In genomic region chr3:105404077-105404446, GRCm38 (mm10) we compare ENCODE assay signal across 10 mouse cellular contexts. TPM values are rescaled to one million over a fixed set of nuclear protein-coding genes. Genes with fewer than 3 reads are reported as not detected.
DNase-seq lines count a peak whose midpoint lies in the region; ATAC-seq and TF ChIP-seq lines count a peak whose summit lies in the region.
"Had no signal": no experiment of that assay in that cellular context is flagged by ENCODE, and none has a peak within 500 bp of the region (broad histone marks: within the 10 kb centered on the region; RNA-seq: fewer than 3 reads in every experiment).

No protein-coding gene starts in this region.

- no peaks in the 10 kb centered on the region for H3K27me3 ChIP-seq in embryonic facial prominence, embryonic 11.5 days (ENCODE audit: control insufficient read depth, insufficient read depth, low read length)
- H3K27me3 ChIP-seq in embryonic facial prominence, embryonic 10.5 days (replicated peaks; ENCODE audit: low read depth, poor library complexity, severe bottlenecking) = no peaks in the 10 kb centered on the region
- no peaks in the 10 kb centered on the region for H3K27me3 ChIP-seq in lung, postnatal 0 days (replicated peaks; ENCODE audit: insufficient read depth, low read length)

- no peaks in the 10 kb centered on the region for H3K4me1 ChIP-seq in embryonic facial prominence, embryonic 11.5 days (ENCODE audit: control insufficient read depth, insufficient read depth, low read length)
- H3K4me1 ChIP-seq in embryonic facial prominence, embryonic 10.5 days = peaks cover 14% of the 10 kb centered on the region
- H3K4me1 ChIP-seq in lung, postnatal 0 days (ENCODE audit: insufficient read depth, low read depth, low read length) = no peaks in the 10 kb centered on the region; the same call in 1 of the 2 replicates

- no peaks in the 10 kb centered on the region for H3K9me3 ChIP-seq in embryonic facial prominence, embryonic 11.5 days (replicated peaks; ENCODE audit: control insufficient read depth, low read length)
- no peaks in the 10 kb centered on the region for H3K9me3 ChIP-seq in embryonic facial prominence, embryonic 10.5 days
- H3K9me3 ChIP-seq in lung, postnatal 0 days (ENCODE audit: low read length) = no peaks in the 10 kb centered on the region

- H3K4me3 ChIP-seq in embryonic facial prominence, embryonic 11.5 days (ENCODE audit: low read depth, low read length) = no peak overlapping the region
- H3K4me3 ChIP-seq in embryonic facial prominence, embryonic 10.5 days = no peak overlapping the region
- no peak overlapping the region for H3K4me3 ChIP-seq in lung, postnatal 0 days (ENCODE audit: low read depth, low read length)
- H3K4me3 ChIP-seq in left cerebral cortex, adult 2 months = no peak overlapping the region

- DNase-seq in embryonic facial prominence, embryonic 11.5 days (ENCODE audit: low spot score) = no peak
- DNase-seq in embryonic facial prominence, embryonic 10.5 days (ENCODE audit: low spot score) = no peak
- no peak for DNase-seq in lung, postnatal 0 days (ENCODE audit: low spot score)
- no peak for DNase-seq in lung, adult 18-20 months
- peak; percentile 16 for DNase-seq in heart, postnatal 25 days (ENCODE audit: low spot score)
- peak; percentile 68 for DNase-seq in ovary, postnatal 36 days (ENCODE audit: low spot score)
- DNase-seq in left cerebral cortex, adult 2 months (ENCODE audit: extremely low spot score in 1 of 2, low spot score in 2 of 2) = no peak
- DNase-seq in gastrocnemius, adult 18-20 months (ENCODE audit: low spot score) = no peak

- H3K27ac ChIP-seq in embryonic facial prominence, embryonic 11.5 days (replicated peaks; ENCODE audit: low read depth, low read length) = no peak overlapping the region
- H3K27ac ChIP-seq in embryonic facial prominence, embryonic 10.5 days (replicated peaks) = no peak overlapping the region
- no peak overlapping the region for H3K27ac ChIP-seq in lung, postnatal 0 days (ENCODE audit: low read length)
- no peak overlapping the region for H3K27ac ChIP-seq in left cerebral cortex, adult 2 months
- H3K27ac ChIP-seq: liver, embryonic 14.5 days had no signal

- 83% methylated on average over 4 of the region's 4 CpGs for WGBS in embryonic facial prominence, embryonic 11.5 days
- 88% methylated on average over 4 of the region's 4 CpGs for WGBS in embryonic facial prominence, embryonic 10.5 days
- 23% methylated on average over 4 of the region's 4 CpGs for WGBS in lung, postnatal 0 days

- H3K9ac ChIP-seq in embryonic facial prominence, embryonic 11.5 days (replicated peaks; ENCODE audit: low read length) = no peak overlapping the region
- H3K9ac ChIP-seq in lung, postnatal 0 days (replicated peaks; ENCODE audit: low read depth) = no peak overlapping the region
- H3K9ac ChIP-seq: liver, embryonic 14.5 days had no signal

- H3K36me3 ChIP-seq in embryonic facial prominence, embryonic 11.5 days (replicated peaks; ENCODE audit: control insufficient read depth, insufficient read depth, low read depth, low read length) = no peaks in the 10 kb centered on the region
- H3K36me3 ChIP-seq in embryonic facial prominence, embryonic 10.5 days (replicated peaks) = no peaks in the 10 kb centered on the region
- no peaks in the 10 kb centered on the region for H3K36me3 ChIP-seq in lung, postnatal 0 days (ENCODE audit: insufficient read depth, low read length)

- no peak for TF ChIP-seq EP300 in lung, postnatal 0 days (IDR thresholded peaks at IDR 0.05)

- intact Hi-C loops in heart, postnatal 25 days (cut with DNase I) = no loop called here
- intact Hi-C loops in left cerebral cortex, adult 2 months (cut with DNase I) = no loop called here

- no peak overlapping the region for H3K4me2 ChIP-seq in embryonic facial prominence, embryonic 11.5 days (ENCODE audit: low read depth, low read length)
- no peak overlapping the region for H3K4me2 ChIP-seq in lung, postnatal 0 days (replicated peaks; ENCODE audit: low read depth, low read length)

- no peak for TF ChIP-seq CTCF in lung, postnatal 0 days (IDR thresholded peaks at IDR 0.05)
- TF ChIP-seq CTCF in left cerebral cortex, adult 2 months (IDR thresholded peaks at IDR 0.05) = no peak

- ATAC-seq in embryonic facial prominence, embryonic 11.5 days (replicated peaks; ENCODE audit: insufficient number of reproducible peaks, low FRiP score, low TSS enrichment, low read depth) = 0 out of 2 replicates have a peak, but pooled peaks have one; percentile 20
- 0 out of 2 replicates have a peak, but pooled peaks have one; percentile 17 for ATAC-seq in lung, postnatal 0 days
- ATAC-seq: activated CD4-positive, CD25-positive, alpha-beta regulatory T cell, adult 4 months had no signal

RNA-seq across cellular contexts. Expression of gene Kcnd3, which starts 48.1 kb away (rescaled TPM):
- polyA plus RNA-seq in embryonic facial prominence, embryonic 11.5 days (2014; fragmentation: Nextera tagmentation; extraction: Ambion mirVana) = 0.53 and 0.59 TPM in 2 replicates
- 0.19 and 0.57 TPM in 2 replicates for polyA plus RNA-seq in embryonic facial prominence, embryonic 10.5 days (2016; fragmentation: Nextera tagmentation; extraction: Ambion mirVana)
- 0.13 TPM in 2 replicates for polyA plus RNA-seq in lung, postnatal 0 days (2015; fragmentation: Nextera tagmentation; extraction: Ambion mirVana)
- 1 to 10 TPM; 8.0 to 9.4 TPM for total RNA-seq in heart, postnatal 25 days (2021)
- total RNA-seq in left cerebral cortex, adult 2 months (2021) = 10 to 100 TPM; 60.0 to 62.0 TPM
- under 1 TPM; 0.05 to 0.14 TPM for total RNA-seq in gastrocnemius, adult 18-20 months (2021)
- polyA plus RNA-seq: activated CD4-positive, CD25-positive, alpha-beta regulatory T cell, adult 4 months had no signal

Comparison
In these comparisons a context has a peak if more than half of its experiments do, and no peak if none do; other contexts are left out.
1. DNase-seq: peak in heart, postnatal 25 days (single experiment) and ovary, postnatal 36 days (single experiment); none in embryonic facial prominence, embryonic 11.5 days (single experiment), embryonic facial prominence, embryonic 10.5 days (single experiment), lung, postnatal 0 days (single experiment), lung, adult 18-20 months (0 of 2), left cerebral cortex, adult 2 months (0 of 2) and gastrocnemius, adult 18-20 months (single experiment).
2. RNA of gene Kcnd3, which starts 48.1 kb away (total RNA-seq): 60.0 to 62.0 TPM in left cerebral cortex, adult 2 months and 8.0 to 9.4 TPM in heart, postnatal 25 days; 0.05 to 0.14 TPM in gastrocnemius, adult 18-20 months; every median in the first group is over 4 times any median in the second.